Mouse (Mus musculus) thymus, adult 2 months (tissue): ENCODE measurements around the gene Sigmar1. TPM values are rescaled to one million over a fixed set of nuclear protein-coding genes. Genes with fewer than 3 reads are reported as not detected.

Experiments
- DNase-seq: peaks from one replicate; pipeline ENCODE4 v3.0.0; 2021
- H3K27ac ChIP-seq: fragments of 200-500 bp; 2 replicates; pipeline ENCODE4 v1.5.1; 2012; ENCODE audit warnings: low read length, control low read depth; ENCODE audit not compliant: control insufficient read depth, insufficient read depth
- H3K27me3 ChIP-seq: fragments of 200-500 bp; 2 replicates; pipeline ENCODE4 v1.6.1; 2012; ENCODE audit warnings: mild to moderate bottlenecking, low read length, moderate library complexity, mixed read lengths; ENCODE audit not compliant: control insufficient read depth, insufficient read depth
- H3K36me3 ChIP-seq: fragments of 200-500 bp; 2 replicates; pipeline ENCODE4 v1.6.1; 2012; ENCODE audit warnings: mild to moderate bottlenecking, low read length, moderate library complexity; ENCODE audit not compliant: control insufficient read depth, insufficient read depth
- H3K4me1 ChIP-seq: fragments of 200-500 bp; replicated peaks from 2 replicates; pipeline ENCODE4 v1.6.1; 2012; ENCODE audit warnings: low read length; ENCODE audit not compliant: control insufficient read depth, insufficient read depth
- H3K4me3 ChIP-seq: fragments of 200-500 bp; 2 replicates; pipeline ENCODE4 v1.5.1; 2012; ENCODE audit warnings: mild to moderate bottlenecking, low read length, control low read depth, moderate library complexity; ENCODE audit not compliant: control insufficient read depth, insufficient read depth
- CTCF ChIP-seq: fragments of 200-500 bp; IDR thresholded peaks from 2 replicates; pipeline ENCODE4 v1.5.1; 2012; ENCODE audit warnings: mild to moderate bottlenecking, control low read depth, low read length, moderate library complexity, borderline replicate concordance; ENCODE audit not compliant: control insufficient read depth, poor library complexity, insufficient read depth; ENCODE audit errors: extremely low read depth
- POLR2A ChIP-seq: fragments of 200-500 bp; IDR thresholded peaks from 2 replicates; pipeline ENCODE4 v1.6.1; 2012; ENCODE audit warnings: mild to moderate bottlenecking, low read length, control low read depth, moderate library complexity; ENCODE audit not compliant: control insufficient read depth, poor library complexity, insufficient read depth; ENCODE audit errors: extremely low read depth
- WGBS: fragments of 180-500 bp; shearing (Covaris S2); methylation state at CpG from one replicate; pipeline ENCODE4 v1.1.7; 2018; 5-methylcytosine and 5-hydroxymethylcytosine counted together
- polyA plus RNA-seq: library from polyadenylated mRNA; depleted of rRNA; stranded (reverse); fragments of >200 nt; gene quantifications from 2 replicates; pipeline ENCODE4 v1.2.3, GENCODE M21; 2012

Sigmar1 gene
- polyA plus RNA-seq, 1 experiment = 65.6 TPM

- Histone ChIP-seq H3K4me3 (no peak overlapping the region), H3K4me1 (peaks cover 11% of the 10 kb centered on the region), H3K27me3 (no peaks in the 10 kb centered on the region), H3K36me3 (no peaks in the 10 kb centered on the region), H3K27ac (no peak overlapping the region)
- TF ChIP-seq CTCF (no peak), POLR2A (no peak)
- no peak for DNase-seq
- 92% methylated on average over 1 of the region's 1 CpGs for WGBS
These were observed 17.7 kb downstream of the Sigmar1 start for GRCm38 (mm10) chr4:41738256-41738603.

- Histone ChIP-seq H3K36me3 (no peaks in the 10 kb centered on the region), H3K27ac (no peak overlapping the region), H3K27me3 (no peaks in the 10 kb centered on the region; the same call in 1 of the 2 replicates), H3K4me3 (no peak overlapping the region), H3K4me1 (peaks cover 11% of the 10 kb centered on the region)
- WGBS = 42% methylated on average over 8 of the region's 8 CpGs
- peak; percentile 82 for DNase-seq
- TF ChIP-seq CTCF = peak; percentile 63; the same call in 1 of the 2 replicates
- no peak for TF ChIP-seq POLR2A
These were observed 18.2 kb downstream of the Sigmar1 start for GRCm38 (mm10) chr4:41737602-41738255.

GRCm38 (mm10) chr4:41731052-41731765, 24.7 kb downstream of the Sigmar1 start, which contains the start of gene Arid3c:
Gene Arid3c (minus strand): TSS chr4:41731142.
- H3K4me1 ChIP-seq = no peaks in the 10 kb centered on the region; the same call in 1 of the 2 replicates
- DNase-seq = peak; percentile 65
- no peaks in the 10 kb centered on the region for H3K36me3 ChIP-seq
- H3K27ac ChIP-seq = no peak within 1 kb of the TSS
- H3K4me3 ChIP-seq = peak within 1 kb of the TSS; percentile 3; the same call in 1 of the 2 replicates
- TF ChIP-seq POLR2A = no peak
- no peak for TF ChIP-seq CTCF
- WGBS = 2% methylated on average over 50 of the region's 50 CpGs
- peaks cover 17% of the 10 kb centered on the region for H3K27me3 ChIP-seq

GRCm38 (mm10) chr4:41726826-41727621, 28.9 kb downstream of the Sigmar1 start:
- no peaks in the 10 kb centered on the region; the same call in none of the 2 replicates for H3K4me1 ChIP-seq
- DNase-seq = no peak
- peaks cover 29% of the 10 kb centered on the region for H3K27me3 ChIP-seq
- H3K36me3 ChIP-seq = no peaks in the 10 kb centered on the region
- 39% methylated on average over 20 of the region's 20 CpGs for WGBS
- no peak overlapping the region for H3K4me3 ChIP-seq
- no peak for TF ChIP-seq CTCF
- no peak for TF ChIP-seq POLR2A
- H3K27ac ChIP-seq = no peak overlapping the region

- peak; percentile 81 for DNase-seq
- WGBS = under 1% methylated on average over 27 of the region's 27 CpGs
- peaks cover 16% of the 10 kb centered on the region for H3K27me3 ChIP-seq
- TF ChIP-seq CTCF (0 out of 2 replicates have a peak, but pooled peaks have one; percentile 17), POLR2A (peak; percentile 84)
- H3K4me1 ChIP-seq = no peaks in the 10 kb centered on the region; the same call in none of the 2 replicates
- peak within 1 kb of the TSS; percentile 97 for H3K4me3 ChIP-seq
- peaks cover 15% of the 10 kb centered on the region for H3K36me3 ChIP-seq
- H3K27ac ChIP-seq = no peak within 1 kb of the TSS
These were observed 33.0 kb downstream of the Sigmar1 start, which contains the start of gene Dctn3 for GRCm38 (mm10) chr4:41722918-41723351. Gene Dctn3 (minus strand): TSS chr4:41723170.

GRCm38 (mm10) chr4:41716834-41717233, 39.1 kb downstream of the Sigmar1 start:
- TF ChIP-seq CTCF (no peak), POLR2A (no peak)
- Histone ChIP-seq H3K4me1 (peaks cover 19% of the 10 kb centered on the region), H3K4me3 (no peak overlapping the region), H3K36me3 (peaks cover 15% of the 10 kb centered on the region), H3K27me3 (no peaks in the 10 kb centered on the region), H3K27ac (no peak overlapping the region)
- 96% methylated on average over 6 of the region's 6 CpGs for whole genome bisulfite sequencing
- no peak for DNase-seq
